Mouse (Mus musculus) ES-E14 (cell line): ENCODE results near the gene Zfp106.

Source experiments
- CHD2 ChIP-seq: IDR thresholded peaks from 2 replicates; pipeline ENCODE4 v1.6.1; 2014; ENCODE audit warnings: mild to moderate bottlenecking, low read depth, low read length, inconsistent platforms
- HCFC1 ChIP-seq: IDR thresholded peaks from 2 replicates; pipeline ENCODE4 v1.6.1; 2012; ENCODE audit warnings: low read length, inconsistent platforms, borderline replicate concordance; ENCODE audit not compliant: insufficient read depth
- MAFK ChIP-seq: IDR thresholded peaks from 2 replicates; pipeline ENCODE4 v1.6.1; 2014; ENCODE audit warnings: mild to moderate bottlenecking, low read depth, low read length, inconsistent platforms; ENCODE audit not compliant: insufficient read depth
- ZC3H11A ChIP-seq: IDR thresholded peaks from 2 replicates; pipeline ENCODE4 v1.6.1; 2012; ENCODE audit warnings: low read depth, mild to moderate bottlenecking, inconsistent platforms, low read length, borderline replicate concordance
- ZNF384 ChIP-seq: IDR thresholded peaks from 2 replicates; pipeline ENCODE4 v1.6.1; 2012; ENCODE audit warnings: low read depth, low read length, inconsistent platforms

GRCm38 (mm10) chr2:120531223-120531622, 32.4 kb downstream of the Zfp106 start:
- TF ChIP-seq MAFK (no peak), ZNF384 (no peak), ZC3H11A (no peak), HCFC1 (no peak), CHD2 (no peak)
